Mouse (Mus musculus) myocyte (in vitro differentiated cells): ENCODE data around the gene Xxylt1. TPM values are rescaled to one million over a fixed set of nuclear protein-coding genes. Genes with fewer than 3 reads are reported as not detected.

Experiments used
- H3K27me3 ChIP-seq: one replicate; pipeline ENCODE4 v1.6.1; 2011; ENCODE audit not compliant: control insufficient read depth, insufficient read depth, insufficient read length
- H3K36me3 ChIP-seq: one replicate; pipeline ENCODE4 v1.6.1; 2011; ENCODE audit not compliant: control insufficient read depth, insufficient read depth
- H3K4me2 ChIP-seq: one replicate; pipeline ENCODE4 v1.6.1; 2011; ENCODE audit warnings: low read depth, control low read depth
- H3K4me3 ChIP-seq: one replicate; pipeline ENCODE4 v1.5.1; 2011; ENCODE audit warnings: mild to moderate bottlenecking, control low read depth, moderate library complexity
- H3K79me2 ChIP-seq: one replicate; pipeline ENCODE4 v1.6.1; 2011; ENCODE audit not compliant: control insufficient read depth, insufficient read depth
- H3ac ChIP-seq: one replicate; pipeline ENCODE4 v1.6.1; 2011; ENCODE audit not compliant: control insufficient read depth, insufficient read length
- CEBPB ChIP-seq: IDR thresholded peaks from 2 replicates; pipeline ENCODE4 v1.6.1; 2011; ENCODE audit warnings: mild to moderate bottlenecking, moderate library complexity; ENCODE audit not compliant: poor library complexity, insufficient read depth, severe bottlenecking
- E2F4 ChIP-seq: IDR thresholded peaks from one replicate; pipeline ENCODE4 v1.6.1; 2011; ENCODE audit warnings: mild to moderate bottlenecking, control low read depth, moderate library complexity; ENCODE audit not compliant: insufficient read depth
- MAX ChIP-seq: IDR thresholded peaks from one replicate; pipeline ENCODE4 v1.6.1; 2011; ENCODE audit warnings: low read depth, mild to moderate bottlenecking, control low read depth
- MYOD1 ChIP-seq, 3 experiments: IDR thresholded peaks; one replicate each; pipeline ENCODE4 v1.6.1; 2011; ENCODE audit warnings: control low read depth in 2 of 3, low read depth in 2 of 3, mild to moderate bottlenecking in 2 of 3, moderate library complexity in 1 of 3; ENCODE audit not compliant: insufficient read length in 2 of 3, control insufficient read depth in 1 of 3
- MYOG ChIP-seq, 3 experiments: IDR thresholded peaks; one replicate each; pipeline ENCODE4 v1.6.1; 2011; ENCODE audit warnings: control low read depth in 2 of 3, low read depth in 2 of 3, mild to moderate bottlenecking in 2 of 3; ENCODE audit not compliant: insufficient read length in 2 of 3, control insufficient read depth in 1 of 3, insufficient read depth in 1 of 3
- POLR2A ChIP-seq: IDR thresholded peaks from one replicate; pipeline ENCODE4 v1.6.1; 2011; ENCODE audit warnings: low read depth, mild to moderate bottlenecking, control low read depth, moderate library complexity; ENCODE audit not compliant: insufficient read length
- POLR2AphosphoS2 ChIP-seq: IDR thresholded peaks from one replicate; pipeline ENCODE4 v1.6.1; 2011; ENCODE audit warnings: low read depth, control low read depth; ENCODE audit not compliant: insufficient read length
- REST ChIP-seq: IDR thresholded peaks from one replicate; pipeline ENCODE4 v1.6.1; 2011; ENCODE audit warnings: mild to moderate bottlenecking, control low read depth, moderate library complexity; ENCODE audit not compliant: insufficient read depth, insufficient read length
- SRF ChIP-seq: IDR thresholded peaks from one replicate; pipeline ENCODE4 v1.6.1; 2011; ENCODE audit warnings: low read depth; ENCODE audit not compliant: control insufficient read depth, insufficient read length
- TCF12 ChIP-seq: IDR thresholded peaks from one replicate; pipeline ENCODE4 v1.6.1; 2011; ENCODE audit warnings: mild to moderate bottlenecking, control low read depth; ENCODE audit not compliant: poor library complexity, insufficient read depth, severe bottlenecking
- TCF3 ChIP-seq: IDR thresholded peaks from one replicate; pipeline ENCODE4 v1.6.1; 2011; ENCODE audit warnings: low read depth, control low read depth; ENCODE audit not compliant: insufficient read length
- USF1 ChIP-seq: IDR thresholded peaks from one replicate; pipeline ENCODE4 v1.6.1; 2011; ENCODE audit warnings: low read depth, mild to moderate bottlenecking, control low read depth, moderate library complexity
- polyA plus RNA-seq: library from polyadenylated mRNA; unstranded; fragments of >200 nt; fragmentation: generic; extraction: Trizol; gene quantifications from one replicate; pipeline ENCODE4 v1.2.1, GENCODE M21; 2012; ENCODE audit warnings: missing spikeins

Gene Xxylt1
- polyA plus RNA-seq, 1 experiment, result 7.6 TPM

GRCm38 (mm10) chr16:30973416-30973815 lies 107.8 kb downstream of the Xxylt1 start:
- Histone ChIP-seq H3K36me3 (no peaks in the 10 kb centered on the region), H3K27me3 (no peaks in the 10 kb centered on the region), H3K4me2 (no peak overlapping the region), H3K79me2 (no peaks in the 10 kb centered on the region), H3ac (no peak overlapping the region), H3K4me3 (no peak overlapping the region)
- TF ChIP-seq POLR2A (no peak), CEBPB (no peak), TCF3 (no peak), SRF (no peak), MAX (no peak), POLR2AphosphoS2 (no peak), MYOG (IDR thresholded peaks at IDR 0.05; ENCODE audit: control insufficient read depth in 1 of 3, insufficient read depth in 1 of 3, insufficient read length in 2 of 3, low read depth in 2 of 3) (no peak), MYOD1 (IDR thresholded peaks at IDR 0.05; ENCODE audit: control insufficient read depth in 1 of 3, insufficient read length in 2 of 3, low read depth in 2 of 3) (no peak), USF1 (no peak), REST (no peak), TCF12 (no peak), E2F4 (no peak)

- no peaks in the 10 kb centered on the region for H3K27me3 ChIP-seq
Observed at GRCm38 (mm10) chr16:30971950-30972541, 109.2 kb downstream of the Xxylt1 start.

GRCm38 (mm10) chr16:30969266-30970064 lies 111.8 kb downstream of the Xxylt1 start:
- no peak overlapping the region for H3K4me2 ChIP-seq
- TF ChIP-seq USF1 (no peak), SRF (no peak), MYOD1 (IDR thresholded peaks at IDR 0.05; ENCODE audit: control insufficient read depth in 1 of 3, insufficient read length in 2 of 3, low read depth in 2 of 3) (no peak), TCF12 (no peak), POLR2AphosphoS2 (no peak), TCF3 (no peak), REST (no peak), POLR2A (no peak), E2F4 (no peak), MYOG (IDR thresholded peaks at IDR 0.05; ENCODE audit: control insufficient read depth in 1 of 3, insufficient read depth in 1 of 3, insufficient read length in 2 of 3, low read depth in 2 of 3) (no peak), CEBPB (no peak), MAX (no peak)
- H3K36me3 ChIP-seq, result no peaks in the 10 kb centered on the region
- no peak overlapping the region for H3K4me3 ChIP-seq
- no peaks in the 10 kb centered on the region for H3K27me3 ChIP-seq
- no peak overlapping the region for H3ac ChIP-seq
- no peaks in the 10 kb centered on the region for H3K79me2 ChIP-seq

More at GRCm38 (mm10) chr16:30971950-30972541, 109.2 kb downstream of the Xxylt1 start:
- TF ChIP-seq REST (no peak), MAX (no peak), MYOD1 (IDR thresholded peaks at IDR 0.05; ENCODE audit: control insufficient read depth in 1 of 3, insufficient read length in 2 of 3, low read depth in 2 of 3) (peak in 2 of 3 experiments; percentile 20 to 28), MYOG (IDR thresholded peaks at IDR 0.05; ENCODE audit: control insufficient read depth in 1 of 3, insufficient read depth in 1 of 3, insufficient read length in 2 of 3, low read depth in 2 of 3) (peak in 1 of 3 experiments; percentile 3)
- Histone ChIP-seq H3ac (no peak overlapping the region), H3K4me3 (no peak overlapping the region), H3K36me3 (no peaks in the 10 kb centered on the region), H3K4me2 (peak overlapping the region; percentile 16), H3K79me2 (no peaks in the 10 kb centered on the region)

- H3ac ChIP-seq, result no peak overlapping the region
- H3K4me3 ChIP-seq, result no peak overlapping the region
- TF ChIP-seq TCF3 (no peak), TCF12 (peak; percentile 38), MYOD1 (IDR thresholded peaks at IDR 0.05; ENCODE audit: control insufficient read depth in 1 of 3, insufficient read length in 2 of 3, low read depth in 2 of 3) (peak in 2 of 3 experiments; percentile 24 to 82), POLR2AphosphoS2 (no peak), MYOG (IDR thresholded peaks at IDR 0.05; ENCODE audit: control insufficient read depth in 1 of 3, insufficient read depth in 1 of 3, insufficient read length in 2 of 3, low read depth in 2 of 3) (peak in 1 of 3 experiments; percentile 77)
- H3K36me3 ChIP-seq, result no peaks in the 10 kb centered on the region
- no peak overlapping the region for H3K4me2 ChIP-seq
- H3K27me3 ChIP-seq, result no peaks in the 10 kb centered on the region
- H3K79me2 ChIP-seq, result no peaks in the 10 kb centered on the region
Observed at GRCm38 (mm10) chr16:30968402-30969151, 112.7 kb downstream of the Xxylt1 start.
